Mouse (Mus musculus): ENCODE measurements around the gene Notch3. TPM values are rescaled to one million over a fixed set of nuclear protein-coding genes. Genes with fewer than 3 reads are reported as not detected.
A peak's percentile ranks its signal among the peaks of the same experiment; 100 is the strongest.

Gene Notch3
- polyA plus RNA-seq, 1 experiment = 8.3 TPM

DNA sequence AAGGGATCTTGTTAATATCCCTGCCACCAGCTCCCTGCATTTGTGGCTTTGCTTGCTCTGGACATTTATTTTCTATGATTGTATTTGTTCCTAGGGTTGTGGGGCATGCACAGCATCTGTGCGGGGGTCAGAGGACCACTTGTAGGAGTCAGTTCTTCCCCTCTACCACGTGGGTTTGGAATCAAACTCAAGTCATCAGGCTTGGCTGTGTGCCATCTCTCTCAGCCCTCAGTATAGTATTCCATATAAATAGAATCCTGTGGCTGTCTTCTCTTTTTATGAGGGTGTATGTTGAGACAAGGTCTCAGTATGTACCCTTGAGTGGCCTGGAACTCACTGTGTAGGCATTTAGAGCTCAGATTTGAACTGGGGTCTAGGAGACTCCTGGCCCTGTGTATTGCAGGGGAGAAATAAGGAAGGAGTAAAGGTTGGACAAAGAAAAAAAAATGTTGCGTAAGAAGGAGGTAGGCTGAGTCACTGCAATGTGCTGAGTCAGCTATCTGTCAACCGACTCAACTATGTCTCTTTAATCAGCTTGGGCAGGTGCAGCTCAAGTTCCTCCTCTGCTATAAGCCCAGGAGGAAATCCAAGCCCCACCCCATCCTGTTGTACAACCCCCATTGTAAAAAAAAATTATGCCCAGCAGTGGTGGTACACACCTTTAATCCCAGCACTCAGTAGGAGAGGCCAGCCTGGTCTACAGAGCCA, 3.0 kb upstream of the Notch3 start:
- no peaks in the 10 kb centered on the region for H3K36me3 ChIP-seq (ENCODE audit: control insufficient read depth, insufficient read depth, low read length)
- H3K27me3 ChIP-seq (ENCODE audit: control insufficient read depth, insufficient read depth, low read length) = peaks cover 6% of the 10 kb centered on the region
- no peak overlapping the region for H3K4me3 ChIP-seq (ENCODE audit: low read depth, low read length)
- TF ChIP-seq CTCF (IDR thresholded peaks at IDR 0.05; ENCODE audit: extremely low read depth, insufficient read length, insufficient replicate concordance, low read depth, low read length) (no peak), POLR2A (IDR thresholded peaks at IDR 0.05; ENCODE audit: low read depth, low read length) (no peak)
- WGBS = 27% methylated on average over 4 of the region's 4 CpGs
- H3K4me1 ChIP-seq (ENCODE audit: control insufficient read depth, insufficient read depth, insufficient read length, low read length) = peaks cover 22% of the 10 kb centered on the region
- H3K27ac ChIP-seq (ENCODE audit: insufficient read depth, low read depth, low read length) = peak overlapping the region; percentile 13; the same call in 1 of the 2 replicates

- 3% methylated on average over 38 of the region's 43 CpGs for WGBS
- TF ChIP-seq POLR2A (IDR thresholded peaks at IDR 0.05; ENCODE audit: low read depth, low read length) = no peak
- no peak for TF ChIP-seq CTCF (IDR thresholded peaks at IDR 0.05; ENCODE audit: extremely low read depth, insufficient read length, insufficient replicate concordance, low read depth, low read length)
- H3K4me1 ChIP-seq (ENCODE audit: control insufficient read depth, insufficient read depth, insufficient read length, low read length) = peaks cover 24% of the 10 kb centered on the region
- no peaks in the 10 kb centered on the region for H3K36me3 ChIP-seq (ENCODE audit: control insufficient read depth, insufficient read depth, low read length)
- no peak overlapping the region for H3K27ac ChIP-seq (ENCODE audit: insufficient read depth, low read depth, low read length)
- peaks cover 10% of the 10 kb centered on the region for H3K27me3 ChIP-seq (ENCODE audit: control insufficient read depth, insufficient read depth, low read length)
- peak overlapping the region; percentile 55 for H3K4me3 ChIP-seq (ENCODE audit: low read depth, low read length)
These were observed 653 bp downstream of the Notch3 start for GRCm38 (mm10) chr17:32165803-32166595.

GRCm38 (mm10) chr17:32165266-32165802, 1.3 kb downstream of the Notch3 start:
- Histone ChIP-seq H3K27ac (ENCODE audit: insufficient read depth, low read depth, low read length) (no peak overlapping the region), H3K4me1 (ENCODE audit: control insufficient read depth, insufficient read depth, insufficient read length, low read length) (peaks cover 24% of the 10 kb centered on the region), H3K27me3 (ENCODE audit: control insufficient read depth, insufficient read depth, low read length) (peaks cover 10% of the 10 kb centered on the region), H3K4me3 (ENCODE audit: low read depth, low read length) (no peak overlapping the region; the same call in 1 of the 2 replicates), H3K36me3 (ENCODE audit: control insufficient read depth, insufficient read depth, low read length) (no peaks in the 10 kb centered on the region)
- TF ChIP-seq CTCF (IDR thresholded peaks at IDR 0.05; ENCODE audit: extremely low read depth, insufficient read length, insufficient replicate concordance, low read depth, low read length) = no peak
- TF ChIP-seq POLR2A (IDR thresholded peaks at IDR 0.05; ENCODE audit: low read depth, low read length) = no peak
- WGBS = 28% methylated on average over 9 of the region's 9 CpGs

DNA sequence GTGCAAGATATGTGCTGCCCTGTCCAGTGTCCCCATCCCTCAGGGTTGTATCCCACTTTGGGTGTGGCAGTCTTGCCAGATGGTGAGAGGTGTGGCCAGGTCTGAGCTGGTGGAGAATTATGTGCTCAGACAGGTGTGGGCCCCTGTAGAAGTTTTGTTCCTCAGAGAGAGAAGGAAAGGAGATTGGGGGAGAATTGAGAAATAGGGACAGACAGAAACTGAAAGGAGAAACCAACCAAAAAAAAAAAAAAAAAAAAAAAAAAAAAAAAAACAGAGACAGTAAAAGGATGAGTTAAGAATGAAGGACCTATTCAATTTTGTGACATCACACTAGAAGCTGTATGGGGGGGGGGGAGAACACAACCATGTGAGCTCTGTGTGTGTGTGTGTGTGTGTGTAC, 1.9 kb downstream of the Notch3 start:
- Histone ChIP-seq H3K4me1 (ENCODE audit: control insufficient read depth, insufficient read depth, insufficient read length, low read length) (peaks cover 24% of the 10 kb centered on the region), H3K36me3 (ENCODE audit: control insufficient read depth, insufficient read depth, low read length) (no peaks in the 10 kb centered on the region), H3K4me3 (ENCODE audit: low read depth, low read length) (no peak overlapping the region), H3K27me3 (ENCODE audit: control insufficient read depth, insufficient read depth, low read length) (peaks cover 10% of the 10 kb centered on the region), H3K27ac (ENCODE audit: insufficient read depth, low read depth, low read length) (no peak overlapping the region)
- no peak for TF ChIP-seq CTCF (IDR thresholded peaks at IDR 0.05; ENCODE audit: extremely low read depth, insufficient read length, insufficient replicate concordance, low read depth, low read length)
- no peak for TF ChIP-seq POLR2A (IDR thresholded peaks at IDR 0.05; ENCODE audit: low read depth, low read length)

GRCm38 (mm10) chr17:32163910-32164650, 2.6 kb downstream of the Notch3 start:
- TF ChIP-seq POLR2A (IDR thresholded peaks at IDR 0.05; ENCODE audit: low read depth, low read length) (no peak), CTCF (IDR thresholded peaks at IDR 0.05; ENCODE audit: extremely low read depth, insufficient read length, insufficient replicate concordance, low read depth, low read length) (no peak)
- no peak overlapping the region for H3K27ac ChIP-seq (ENCODE audit: insufficient read depth, low read depth, low read length)
- no peak overlapping the region for H3K4me3 ChIP-seq (ENCODE audit: low read depth, low read length)
- H3K36me3 ChIP-seq (ENCODE audit: control insufficient read depth, insufficient read depth, low read length) = no peaks in the 10 kb centered on the region
- 61% methylated on average over 6 of the region's 6 CpGs for WGBS
- H3K4me1 ChIP-seq (ENCODE audit: control insufficient read depth, insufficient read depth, insufficient read length, low read length) = peaks cover 20% of the 10 kb centered on the region
- H3K27me3 ChIP-seq (ENCODE audit: control insufficient read depth, insufficient read depth, low read length) = peaks cover 10% of the 10 kb centered on the region

GRCm38 (mm10) chr17:32162112-32162850, 4.4 kb downstream of the Notch3 start:
- Histone ChIP-seq H3K27ac (ENCODE audit: insufficient read depth, low read depth, low read length) (no peak overlapping the region), H3K27me3 (ENCODE audit: control insufficient read depth, insufficient read depth, low read length) (peaks cover 10% of the 10 kb centered on the region), H3K36me3 (ENCODE audit: control insufficient read depth, insufficient read depth, low read length) (no peaks in the 10 kb centered on the region)

More at GRCm38 (mm10) chr17:32162112-32162850, 4.4 kb downstream of the Notch3 start:
- TF ChIP-seq POLR2A (IDR thresholded peaks at IDR 0.05; ENCODE audit: low read depth, low read length) = no peak
- TF ChIP-seq CTCF (IDR thresholded peaks at IDR 0.05; ENCODE audit: extremely low read depth, insufficient read length, insufficient replicate concordance, low read depth, low read length) = peak; percentile 66; the same call in 1 of the 2 replicates
- H3K4me1 ChIP-seq (ENCODE audit: control insufficient read depth, insufficient read depth, insufficient read length, low read length) = peaks cover 20% of the 10 kb centered on the region
- 2% methylated on average over 58 of the region's 58 CpGs for WGBS
- H3K4me3 ChIP-seq (ENCODE audit: low read depth, low read length) = peak overlapping the region; percentile 66

Measured in small intestine, adult 2 months (tissue).